Mouse (Mus musculus): ENCODE data around the gene Eif4h.

DNA sequence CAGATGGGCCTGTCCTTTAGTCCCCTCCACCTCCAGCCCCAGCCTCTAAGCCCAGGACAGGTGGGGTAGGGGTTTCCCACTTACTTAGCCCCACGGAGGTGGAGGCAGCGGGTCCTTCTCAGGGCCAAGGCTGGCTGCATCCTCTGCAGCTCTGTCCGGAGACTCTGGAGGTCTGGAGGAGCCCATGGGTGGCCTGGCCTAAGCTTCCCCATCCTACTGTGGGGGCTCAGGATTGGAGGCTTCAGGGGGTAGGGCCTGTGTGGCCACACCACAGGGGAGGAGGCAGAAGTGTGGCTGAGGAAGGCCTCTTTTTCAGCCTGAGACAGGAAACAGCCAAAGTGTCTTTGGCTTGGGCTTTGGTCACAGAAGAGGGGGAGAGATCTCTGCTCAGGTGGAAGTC is 38.7 kb upstream of the Eif4h start:
- TF ChIP-seq EP300 (IDR thresholded peaks at IDR 0.05; ENCODE audit: low read depth) = no peak
- TF ChIP-seq CTCF (IDR thresholded peaks at IDR 0.05; ENCODE audit: low read depth) = no peak
